Mouse (Mus musculus) ES-Bruce4 (cell line): ENCODE measurements around the gene Adprhl1. TPM values are rescaled to one million over a fixed set of nuclear protein-coding genes. Genes with fewer than 3 reads are reported as not detected.

Experiments used
- H3K27ac ChIP-seq: 2 replicates; pipeline ENCODE4 v1.5.1; 2012; ENCODE audit warnings: low read length, inconsistent platforms; ENCODE audit not compliant: insufficient read depth
- H3K27me3 ChIP-seq: 2 replicates; pipeline ENCODE4 v1.6.1; 2012; ENCODE audit warnings: mild to moderate bottlenecking, low read length, inconsistent platforms; ENCODE audit not compliant: control insufficient read depth, poor library complexity, insufficient read depth, severe bottlenecking
- H3K36me3 ChIP-seq: 2 replicates; pipeline ENCODE4 v1.6.1; 2012; ENCODE audit warnings: inconsistent platforms, mild to moderate bottlenecking, low read length, moderate library complexity; ENCODE audit not compliant: control insufficient read depth, poor library complexity, insufficient read depth, severe bottlenecking
- H3K4me1 ChIP-seq: one replicate; pipeline ENCODE4 v1.8.1; 2011; ENCODE audit warnings: low read length; ENCODE audit not compliant: control insufficient read depth, insufficient read depth
- H3K4me3 ChIP-seq: 2 replicates; pipeline ENCODE4 v1.5.1; 2011; ENCODE audit warnings: low read depth, mild to moderate bottlenecking, low read length
- H3K9ac ChIP-seq: 2 replicates; pipeline ENCODE4 v1.6.1; 2012; ENCODE audit warnings: low read depth, mild to moderate bottlenecking, inconsistent platforms; ENCODE audit not compliant: poor library complexity, severe bottlenecking
- H3K9me3 ChIP-seq: replicated peaks from 2 replicates; pipeline ENCODE4 v1.6.1; 2012; ENCODE audit warnings: mild to moderate bottlenecking, low read length, inconsistent platforms; ENCODE audit not compliant: control insufficient read depth, poor library complexity, insufficient read depth, severe bottlenecking
- CTCF ChIP-seq: IDR thresholded peaks from one replicate; pipeline ENCODE4 v1.8.1; 2011; ENCODE audit warnings: low read depth, low read length
- EP300 ChIP-seq: IDR thresholded peaks from 2 replicates; pipeline ENCODE4 v1.6.1; 2011; ENCODE audit warnings: low read depth, low read length; ENCODE audit not compliant: insufficient read depth
- POLR2A ChIP-seq: IDR thresholded peaks from one replicate; pipeline ENCODE4 v1.8.1; 2011; ENCODE audit warnings: low read length; ENCODE audit not compliant: insufficient read depth
- polyA plus RNA-seq: library from polyadenylated mRNA; stranded (reverse); fragments of >200 nt; gene quantifications from 2 replicates; pipeline ENCODE4 v1.2.4, GENCODE M21; 2011; ENCODE audit warnings: low read depth; ENCODE audit not compliant: missing spikeins, insufficient read depth, insufficient read length

Gene Adprhl1
- polyA plus RNA-seq, 1 experiment = not detected

- Histone ChIP-seq H3K27me3 (no peaks in the 10 kb centered on the region), H3K4me1 (no peaks in the 10 kb centered on the region), H3K9me3 (no peaks in the 10 kb centered on the region), H3K4me3 (no peak overlapping the region), H3K36me3 (no peaks in the 10 kb centered on the region), H3K9ac (no peak overlapping the region), H3K27ac (no peak overlapping the region)
- TF ChIP-seq CTCF (no peak), POLR2A (no peak), EP300 (no peak)
These were observed 13.9 kb downstream of the Adprhl1 start for GRCm38 (mm10) chr8:13240055-13240454.

- Histone ChIP-seq H3K27me3 (no peaks in the 10 kb centered on the region), H3K9ac (no peak overlapping the region), H3K4me1 (no peaks in the 10 kb centered on the region), H3K9me3 (no peaks in the 10 kb centered on the region), H3K4me3 (no peak overlapping the region), H3K36me3 (no peaks in the 10 kb centered on the region), H3K27ac (no peak overlapping the region)
- TF ChIP-seq EP300 (no peak), CTCF (no peak), POLR2A (no peak)
These were observed 19.2 kb downstream of the Adprhl1 start for GRCm38 (mm10) chr8:13234803-13235202.

- no peaks in the 10 kb centered on the region for H3K36me3 ChIP-seq
- TF ChIP-seq EP300 = no peak
- TF ChIP-seq POLR2A = no peak
- TF ChIP-seq CTCF = no peak
- H3K27me3 ChIP-seq = no peaks in the 10 kb centered on the region
- no peaks in the 10 kb centered on the region for H3K4me1 ChIP-seq
- no peaks in the 10 kb centered on the region for H3K9me3 ChIP-seq
- H3K9ac ChIP-seq = no peak overlapping the region
- no peak overlapping the region for H3K27ac ChIP-seq
- H3K4me3 ChIP-seq = no peak overlapping the region
These were observed 23.5 kb downstream of the Adprhl1 start for GRCm38 (mm10) chr8:13230471-13230870.

- no peak overlapping the region for H3K9ac ChIP-seq
- H3K27me3 ChIP-seq = no peaks in the 10 kb centered on the region
- TF ChIP-seq POLR2A = no peak
- TF ChIP-seq CTCF = no peak
- TF ChIP-seq EP300 = no peak
- no peak overlapping the region for H3K27ac ChIP-seq
- H3K36me3 ChIP-seq = no peaks in the 10 kb centered on the region
- H3K9me3 ChIP-seq = no peaks in the 10 kb centered on the region
- no peak overlapping the region for H3K4me3 ChIP-seq
- H3K4me1 ChIP-seq = no peaks in the 10 kb centered on the region
These were observed 24.2 kb downstream of the Adprhl1 start for GRCm38 (mm10) chr8:13229802-13230201.

GRCm38 (mm10) chr8:13228923-13229610 lies 24.9 kb downstream of the Adprhl1 start:
- Histone ChIP-seq H3K4me1 (no peaks in the 10 kb centered on the region), H3K9ac (no peak overlapping the region), H3K36me3 (no peaks in the 10 kb centered on the region), H3K4me3 (no peak overlapping the region), H3K9me3 (no peaks in the 10 kb centered on the region), H3K27ac (no peak overlapping the region), H3K27me3 (no peaks in the 10 kb centered on the region)
- no peak for TF ChIP-seq EP300
- TF ChIP-seq POLR2A = no peak
- no peak for TF ChIP-seq CTCF

- Histone ChIP-seq H3K27me3 (no peaks in the 10 kb centered on the region), H3K4me1 (no peaks in the 10 kb centered on the region), H3K9me3 (no peaks in the 10 kb centered on the region), H3K36me3 (no peaks in the 10 kb centered on the region), H3K4me3 (no peak overlapping the region), H3K27ac (no peak overlapping the region), H3K9ac (no peak overlapping the region)
- TF ChIP-seq CTCF (no peak), EP300 (no peak), POLR2A (no peak)
These were observed 26.8 kb downstream of the Adprhl1 start for GRCm38 (mm10) chr8:13227184-13227583.
